Mouse (Mus musculus) limb, embryonic 14.5 days (tissue): ENCODE data around the gene Hoxd9. TPM values are rescaled to one million over a fixed set of nuclear protein-coding genes. Genes with fewer than 3 reads are reported as not detected.

Experiments
- ATAC-seq: fragments of 200-750 bp; cut with Nextera tagmentation; 2 replicates; pipeline ENCODE4 v1.8.0; 2017; ENCODE audit warnings: low read depth, moderate number of reproducible peaks, moderate TSS enrichment; ENCODE audit not compliant: low FRiP score
- DNase-seq: peaks from one replicate; pipeline ENCODE4 v3.0.0-alpha.2; 2015; ENCODE audit warnings: low spot score
- H3K27ac ChIP-seq: fragments of 300-500 bp; sonication (generic); replicated peaks from 2 replicates; pipeline ENCODE4 v1.5.1; 2014; ENCODE audit warnings: low read depth, mild to moderate bottlenecking, low read length, moderate library complexity, mixed read lengths
- H3K27me3 ChIP-seq: fragments of 300-500 bp; sonication (generic); 2 replicates; pipeline ENCODE4 v1.6.1; 2014; ENCODE audit warnings: low read length, mixed read lengths; ENCODE audit not compliant: control insufficient read depth, insufficient read depth
- H3K36me3 ChIP-seq: fragments of 300-500 bp; sonication (generic); 2 replicates; pipeline ENCODE4 v1.6.1; 2014; ENCODE audit warnings: mild to moderate bottlenecking, low read length, moderate library complexity, mixed read lengths; ENCODE audit not compliant: control insufficient read depth, insufficient read depth
- H3K4me1 ChIP-seq: fragments of 300-500 bp; sonication (generic); 2 replicates; pipeline ENCODE4 v1.6.1; 2014; ENCODE audit warnings: antibody characterized with exemption, low read length, mixed read lengths; ENCODE audit not compliant: control insufficient read depth, insufficient read depth
- H3K4me2 ChIP-seq: fragments of 300-500 bp; sonication (generic); replicated peaks from 2 replicates; pipeline ENCODE4 v1.6.1; 2014; ENCODE audit warnings: low read depth, mild to moderate bottlenecking, low read length, moderate library complexity; ENCODE audit not compliant: severe bottlenecking
- H3K4me3 ChIP-seq: fragments of 300-500 bp; sonication (generic); replicated peaks from 2 replicates; pipeline ENCODE4 v1.5.1; 2014; ENCODE audit warnings: low read length
- H3K9ac ChIP-seq: fragments of 300-500 bp; sonication (generic); 2 replicates; pipeline ENCODE4 v1.6.1; 2014; ENCODE audit warnings: mild to moderate bottlenecking, low read depth, low read length, moderate library complexity; ENCODE audit not compliant: severe bottlenecking
- H3K9me3 ChIP-seq: fragments of 300-500 bp; sonication (generic); 2 replicates; pipeline ENCODE4 v1.6.1; 2016; ENCODE audit warnings: low read length; ENCODE audit not compliant: control insufficient read depth
- POLR2A ChIP-seq: fragments of 200-500 bp; IDR thresholded peaks from 2 replicates; pipeline ENCODE4 v1.8.0; 2012; ENCODE audit warnings: inconsistent platforms, mild to moderate bottlenecking, moderate library complexity, borderline replicate concordance; ENCODE audit not compliant: insufficient read depth, insufficient read length; ENCODE audit errors: extremely low read depth
- WGBS: fragments of 180-500 bp; shearing (Covaris S2); extraction: QIAGEN DNeasy Blood & Tissue Kit; methylation state at CpG from one replicate; pipeline ENCODE4 v1.1.7; 2014; 5-methylcytosine and 5-hydroxymethylcytosine counted together
- polyA plus RNA-seq, 2 experiments: library from polyadenylated mRNA; depleted of rRNA in 1 of 2; stranded (reverse) in 1 of 2; unstranded in 1 of 2; fragments of >200 nt; fragmentation: Nextera tagmentation in 1 of 2; extraction: Ambion mirVana in 1 of 2; gene quantifications; 2 replicates each; pipeline versions ENCODE4 v1.2.1 to v1.2.3; 2012 to 2014

The Hoxd9 gene
- polyA plus RNA-seq, 2 experiments, result 8.7 to 19.6 TPM

- no peak for ATAC-seq
- Histone ChIP-seq H3K9me3 (no peaks in the 10 kb centered on the region), H3K4me3 (no peak overlapping the region), H3K27me3 (peaks cover 96% of the 10 kb centered on the region), H3K36me3 (no peaks in the 10 kb centered on the region), H3K27ac (no peak overlapping the region), H3K9ac (no peak overlapping the region), H3K4me2 (no peak overlapping the region), H3K4me1 (peaks cover 14% of the 10 kb centered on the region)
- WGBS, result 8% methylated on average over 15 of the region's 15 CpGs
- no peak for DNase-seq
- TF ChIP-seq POLR2A, result no peak
Observed at GRCm38 (mm10) chr2:74736688-74737577, 39.4 kb downstream of the Hoxd9 start.

GRCm38 (mm10) chr2:74737578-74738070, 40.1 kb downstream of the Hoxd9 start:
- no peak for TF ChIP-seq POLR2A
- Histone ChIP-seq H3K36me3 (no peaks in the 10 kb centered on the region), H3K9me3 (no peaks in the 10 kb centered on the region), H3K4me2 (no peak overlapping the region), H3K27ac (no peak overlapping the region), H3K4me1 (peaks cover 14% of the 10 kb centered on the region), H3K9ac (no peak overlapping the region), H3K4me3 (no peak overlapping the region), H3K27me3 (peaks cover 96% of the 10 kb centered on the region)
- DNase-seq (peak; percentile 44), ATAC-seq (no peak)
- WGBS, result 16% methylated on average over 7 of the region's 7 CpGs

DNA sequence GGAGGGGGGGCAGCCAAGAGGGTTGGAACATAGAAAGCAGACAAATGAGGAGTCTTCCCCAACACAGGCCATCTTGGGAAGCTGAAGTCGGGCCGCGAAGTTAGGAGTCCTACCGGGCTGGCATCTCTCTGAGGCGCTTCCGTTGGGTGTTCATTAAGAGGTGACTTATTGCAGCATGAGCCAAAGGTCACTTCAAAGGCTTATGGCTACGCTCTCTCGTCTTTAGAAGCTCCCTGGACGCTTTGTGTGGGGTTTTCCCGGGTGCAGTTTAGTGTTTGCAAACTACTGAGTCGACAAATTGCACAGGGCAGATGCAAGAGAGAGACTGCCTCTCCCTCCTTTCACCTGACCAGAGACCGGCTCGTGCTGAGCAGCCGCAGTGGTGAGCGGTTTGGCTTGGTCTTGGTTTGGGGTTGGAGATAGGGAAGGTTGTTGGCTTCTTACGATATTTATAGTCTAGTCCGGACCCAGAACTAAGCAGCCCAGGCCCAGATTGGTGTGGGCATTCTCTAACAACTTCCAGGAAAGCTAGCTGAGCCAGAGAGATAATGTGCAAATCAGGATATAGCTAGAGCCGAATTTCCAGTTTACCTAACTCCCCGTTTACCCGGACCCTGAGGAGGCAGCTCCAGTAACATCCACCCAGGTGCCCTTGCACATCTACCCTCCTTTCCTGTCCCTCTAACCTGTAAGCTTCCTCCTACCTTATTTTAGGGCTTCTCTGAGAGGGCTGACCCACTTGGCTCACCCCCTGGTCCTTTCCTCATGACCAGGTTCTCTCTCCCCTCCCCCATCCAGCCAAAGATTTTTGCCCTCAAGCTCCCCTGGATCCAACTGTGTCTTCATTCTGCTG, 41.3 kb downstream of the Hoxd9 start:
- DNase-seq (no peak), ATAC-seq (no peak)
- Histone ChIP-seq H3K9me3 (no peaks in the 10 kb centered on the region), H3K27me3 (peaks cover 94% of the 10 kb centered on the region), H3K27ac (no peak overlapping the region), H3K4me3 (no peak overlapping the region), H3K36me3 (no peaks in the 10 kb centered on the region), H3K4me2 (no peak overlapping the region), H3K4me1 (peaks cover 11% of the 10 kb centered on the region; the same call in 1 of the 2 replicates), H3K9ac (no peak overlapping the region)
- WGBS, result 2% methylated on average over 20 of the region's 20 CpGs
- no peak for TF ChIP-seq POLR2A

- no peak for TF ChIP-seq POLR2A
- H3K4me1 ChIP-seq, result peaks cover 11% of the 10 kb centered on the region; the same call in 1 of the 2 replicates
Observed at GRCm38 (mm10) chr2:74739476-74739800, 41.9 kb downstream of the Hoxd9 start.

DNA sequence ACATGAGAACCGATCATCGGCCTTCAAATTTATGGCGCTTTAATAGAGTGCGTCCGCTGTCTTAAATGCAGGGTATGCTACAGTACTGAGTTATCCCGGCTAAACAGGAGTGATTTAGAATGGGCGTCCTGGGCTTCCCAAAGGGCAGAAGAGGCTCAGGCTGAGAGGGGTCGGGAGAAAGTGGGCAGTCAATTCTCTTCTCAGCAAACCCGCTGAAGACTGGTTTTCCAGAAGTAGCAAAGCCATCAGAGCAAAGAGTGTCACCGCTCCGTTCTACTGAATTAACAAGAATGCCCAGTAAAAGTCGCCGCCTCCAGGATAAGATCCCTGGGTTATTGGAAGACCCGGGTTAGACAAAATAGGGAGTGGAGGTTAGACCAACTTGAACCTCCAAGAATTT, 42.3 kb downstream of the Hoxd9 start:
- TF ChIP-seq POLR2A, result no peak
- ATAC-seq, result no peak
- H3K9ac ChIP-seq, result no peak overlapping the region
- DNase-seq, result no peak
- no peak overlapping the region for H3K4me3 ChIP-seq
- WGBS, result 3% methylated on average over 14 of the region's 14 CpGs
- no peaks in the 10 kb centered on the region for H3K36me3 ChIP-seq
- H3K4me1 ChIP-seq, result peaks cover 11% of the 10 kb centered on the region; the same call in 1 of the 2 replicates
- no peak overlapping the region for H3K27ac ChIP-seq
- H3K27me3 ChIP-seq, result peaks cover 94% of the 10 kb centered on the region
- no peaks in the 10 kb centered on the region for H3K9me3 ChIP-seq
- H3K4me2 ChIP-seq, result no peak overlapping the region; the same call in 1 of the 2 replicates

More at GRCm38 (mm10) chr2:74739476-74739800, 41.9 kb downstream of the Hoxd9 start:
- ATAC-seq, result no peak
- no peaks in the 10 kb centered on the region for H3K36me3 ChIP-seq
- no peak overlapping the region for H3K9ac ChIP-seq
- no peak overlapping the region for H3K4me3 ChIP-seq
- 20% methylated on average over 2 of the region's 2 CpGs for WGBS
- DNase-seq, result no peak
- H3K27ac ChIP-seq, result no peak overlapping the region
- peaks cover 94% of the 10 kb centered on the region for H3K27me3 ChIP-seq
- H3K4me2 ChIP-seq, result no peak overlapping the region
- no peaks in the 10 kb centered on the region for H3K9me3 ChIP-seq
